Mouse (Mus musculus) liver, postnatal 0 days (tissue): ENCODE measurements around the gene Ndel1. TPM values are rescaled to one million over a fixed set of nuclear protein-coding genes. Genes with fewer than 3 reads are reported as not detected.

Source experiments
- ATAC-seq: fragments of 200-750 bp; cut with Nextera tagmentation; 2 replicates; pipeline ENCODE4 v1.8.0; 2017; ENCODE audit warnings: mild to moderate bottlenecking, moderate library complexity
- DNase-seq: peaks from one replicate; pipeline ENCODE4 v3.0.0-alpha.2; 2016
- H3K27ac ChIP-seq: fragments of 300-500 bp; sonication (generic); 2 replicates; pipeline ENCODE4 v1.5.1; 2014; ENCODE audit warnings: antibody characterized with exemption, moderate library complexity, mild to moderate bottlenecking, low read depth
- H3K27me3 ChIP-seq: fragments of 300-500 bp; sonication (generic); 2 replicates; pipeline ENCODE4 v1.6.1; 2014; ENCODE audit warnings: low read length, control low read depth, mixed read lengths; ENCODE audit not compliant: insufficient read depth
- H3K36me3 ChIP-seq: fragments of 300-500 bp; sonication (generic); replicated peaks from 2 replicates; pipeline ENCODE4 v1.6.1; 2014; ENCODE audit warnings: mild to moderate bottlenecking, control low read depth, low read length, moderate library complexity, mixed read lengths; ENCODE audit not compliant: insufficient read depth
- H3K4me1 ChIP-seq: fragments of 300-500 bp; sonication (generic); 2 replicates; pipeline ENCODE4 v1.6.1; 2014; ENCODE audit warnings: antibody characterized with exemption, mild to moderate bottlenecking, control low read depth; ENCODE audit not compliant: insufficient read depth
- H3K4me2 ChIP-seq: fragments of 300-500 bp; sonication (generic); 2 replicates; pipeline ENCODE4 v1.6.1; 2014; ENCODE audit warnings: low read depth, mild to moderate bottlenecking, low read length, moderate library complexity, mixed read lengths
- H3K4me3 ChIP-seq: fragments of 300-500 bp; sonication (generic); 2 replicates; pipeline ENCODE4 v1.5.1; 2014; ENCODE audit warnings: low read depth, low read length
- H3K9ac ChIP-seq: fragments of 300-500 bp; sonication (generic); replicated peaks from 2 replicates; pipeline ENCODE4 v1.6.1; 2014; ENCODE audit warnings: mild to moderate bottlenecking, moderate library complexity
- H3K9me3 ChIP-seq: fragments of 300-500 bp; sonication (generic); 2 replicates; pipeline ENCODE4 v1.6.1; 2016; ENCODE audit warnings: mild to moderate bottlenecking, control low read depth, low read length, mixed read lengths
- CTCF ChIP-seq: sonication (generic); IDR thresholded peaks from 2 replicates; pipeline ENCODE4 v1.5.1; 2016; ENCODE audit warnings: antibody characterized with exemption, low read depth
- EP300 ChIP-seq: IDR thresholded peaks from 2 replicates; pipeline ENCODE4 v1.6.1; 2016; ENCODE audit warnings: antibody characterized with exemption, low read depth, mild to moderate bottlenecking
- WGBS: fragments of 180-500 bp; shearing (Covaris S2); extraction: QIAGEN DNeasy Blood & Tissue Kit; methylation state at CpG from one replicate; pipeline ENCODE4 v1.1.7; 2014; ENCODE audit not compliant: insufficient replicate concordance; 5-methylcytosine and 5-hydroxymethylcytosine counted together
- polyA plus RNA-seq: library from polyadenylated mRNA; unstranded; fragments of >200 nt; fragmentation: Nextera tagmentation; extraction: Ambion mirVana; gene quantifications from 2 replicates; pipeline ENCODE4 v1.2.1, GENCODE M21; 2015

The Ndel1 gene
- polyA plus RNA-seq, 1 experiment from 2014 or later: 32.8 TPM

GRCm38 (mm10) chr11:68822326-68822725 is 49.3 kb downstream of the Ndel1 start:
- no peaks in the 10 kb centered on the region for H3K4me1 ChIP-seq
- TF ChIP-seq EP300 (no peak), CTCF (no peak)
- no peak overlapping the region for H3K4me2 ChIP-seq
- no peaks in the 10 kb centered on the region for H3K9me3 ChIP-seq
- WGBS: 90% methylated on average over 15 of the region's 15 CpGs
- DNase-seq (no peak), ATAC-seq (no peak)
- no peaks in the 10 kb centered on the region for H3K27me3 ChIP-seq
- no peak overlapping the region for H3K9ac ChIP-seq
- no peak overlapping the region for H3K4me3 ChIP-seq
- H3K27ac ChIP-seq: no peak overlapping the region
- H3K36me3 ChIP-seq: peaks cover 32% of the 10 kb centered on the region

GRCm38 (mm10) chr11:68819226-68819805 is 52.3 kb downstream of the Ndel1 start:
- peaks cover 40% of the 10 kb centered on the region for H3K36me3 ChIP-seq
- no peaks in the 10 kb centered on the region for H3K9me3 ChIP-seq
- no peak overlapping the region for H3K4me3 ChIP-seq
- H3K27ac ChIP-seq: no peak overlapping the region
- H3K4me1 ChIP-seq: no peaks in the 10 kb centered on the region
- 89% methylated on average over 14 of the region's 14 CpGs for WGBS
- no peak for TF ChIP-seq CTCF
- no peak for TF ChIP-seq EP300
- DNase-seq (no peak), ATAC-seq (no peak)
- H3K27me3 ChIP-seq: no peaks in the 10 kb centered on the region
- H3K9ac ChIP-seq: no peak overlapping the region
- H3K4me2 ChIP-seq: no peak overlapping the region

DNA sequence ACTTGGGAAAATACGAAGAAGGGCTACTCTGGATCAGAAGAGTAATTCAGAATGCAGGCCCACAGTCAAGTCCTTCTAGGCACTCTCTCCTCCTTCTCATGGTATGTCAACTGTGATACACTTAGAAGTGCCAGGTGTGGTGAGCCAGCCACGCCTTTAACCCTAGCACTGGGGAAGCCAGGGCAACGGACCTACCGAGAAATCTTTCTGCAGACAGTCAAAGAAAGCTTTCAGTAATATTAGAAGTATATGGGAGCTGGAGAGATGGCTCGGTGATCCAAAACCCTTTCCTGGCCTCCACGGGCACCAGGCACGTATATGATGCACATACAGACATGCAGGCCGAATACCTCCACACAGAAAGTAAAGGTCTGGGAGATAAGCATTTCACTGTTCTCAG is 53.2 kb downstream of the Ndel1 start:
- Histone ChIP-seq H3K27me3 (no peaks in the 10 kb centered on the region), H3K4me3 (no peak overlapping the region), H3K4me1 (no peaks in the 10 kb centered on the region), H3K9ac (no peak overlapping the region), H3K27ac (no peak overlapping the region), H3K9me3 (no peaks in the 10 kb centered on the region), H3K36me3 (peaks cover 42% of the 10 kb centered on the region), H3K4me2 (no peak overlapping the region)
- no peak for ATAC-seq
- TF ChIP-seq EP300: no peak
- no peak for TF ChIP-seq CTCF
- DNase-seq: no peak
- 88% methylated on average over 8 of the region's 8 CpGs for whole genome bisulfite sequencing

DNA sequence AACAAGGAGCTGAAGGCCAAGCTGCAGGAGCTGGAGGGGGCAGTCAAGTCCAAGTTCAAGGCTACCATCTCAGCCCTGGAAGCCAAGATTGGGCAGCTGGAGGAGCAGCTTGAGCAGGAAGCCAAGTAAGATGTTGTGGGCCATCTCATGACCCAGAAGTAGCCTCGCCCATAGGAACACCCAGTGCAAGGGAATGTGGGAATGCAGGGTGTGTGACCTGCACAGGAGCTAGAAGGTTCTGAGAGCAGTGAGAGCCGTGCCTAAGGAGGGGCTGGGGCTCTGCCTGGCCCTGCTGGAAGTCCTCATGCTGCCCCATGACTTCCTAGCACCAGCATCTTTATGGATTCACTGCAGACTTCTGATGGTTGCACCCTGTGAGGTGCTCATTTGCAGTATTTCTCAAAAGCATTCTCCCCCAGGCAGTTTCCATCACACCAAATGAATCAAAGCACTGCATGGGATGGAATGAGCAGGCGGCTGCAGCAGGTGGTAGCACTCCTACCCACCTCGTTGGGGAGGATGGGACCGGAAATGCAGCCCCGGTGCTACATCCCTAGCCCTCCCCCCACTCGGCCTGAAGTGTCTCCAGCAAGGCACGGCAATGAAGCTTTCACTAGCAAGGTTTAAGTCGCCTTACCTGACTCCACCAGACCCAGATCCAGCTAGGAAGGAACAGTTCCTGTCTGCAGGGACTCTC is 59.6 kb downstream of the Ndel1 start:
- no peak overlapping the region for H3K9ac ChIP-seq
- peaks cover 56% of the 10 kb centered on the region for H3K36me3 ChIP-seq
- no peak for ATAC-seq

DNA sequence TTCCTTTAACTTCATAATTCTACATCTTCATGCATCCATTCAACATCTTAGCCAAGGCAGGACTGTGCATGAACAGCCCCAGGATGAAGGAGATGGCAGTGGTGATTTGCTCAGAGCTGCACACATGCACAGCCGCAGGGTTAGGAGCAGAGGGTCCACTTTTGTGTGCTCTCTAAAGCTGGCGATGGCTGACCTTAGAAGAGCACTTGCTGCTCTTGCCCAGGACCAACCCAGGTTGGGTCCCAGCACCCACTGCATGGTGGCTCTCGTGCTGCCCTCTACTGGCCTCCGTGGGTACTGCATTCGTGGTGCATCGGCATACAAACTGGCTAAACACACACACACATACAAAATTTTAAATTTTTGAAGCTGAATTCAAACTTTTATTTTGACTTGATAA is 63.9 kb downstream of the Ndel1 start:
- Histone ChIP-seq H3K4me1 (no peaks in the 10 kb centered on the region), H3K4me3 (no peak overlapping the region), H3K9ac (no peak overlapping the region), H3K27me3 (no peaks in the 10 kb centered on the region), H3K36me3 (peaks cover 41% of the 10 kb centered on the region), H3K27ac (no peak overlapping the region), H3K9me3 (no peaks in the 10 kb centered on the region), H3K4me2 (no peak overlapping the region)
- DNase-seq (peak; percentile 86), ATAC-seq (0 out of 2 replicates have a peak, but pooled peaks have one; percentile 17)
- 32% methylated on average over 6 of the region's 6 CpGs for WGBS
- TF ChIP-seq EP300 (no peak), CTCF (peak; percentile 97)

More for the DNA sequence above, 59.6 kb downstream of the Ndel1 start:
- Histone ChIP-seq H3K4me3 (no peak overlapping the region), H3K4me1 (no peaks in the 10 kb centered on the region), H3K4me2 (no peak overlapping the region), H3K27ac (no peak overlapping the region), H3K27me3 (no peaks in the 10 kb centered on the region), H3K9me3 (no peaks in the 10 kb centered on the region)
- no peak for DNase-seq
- WGBS: 83% methylated on average over 9 of the region's 9 CpGs
- TF ChIP-seq CTCF: no peak
- no peak for TF ChIP-seq EP300

DNA sequence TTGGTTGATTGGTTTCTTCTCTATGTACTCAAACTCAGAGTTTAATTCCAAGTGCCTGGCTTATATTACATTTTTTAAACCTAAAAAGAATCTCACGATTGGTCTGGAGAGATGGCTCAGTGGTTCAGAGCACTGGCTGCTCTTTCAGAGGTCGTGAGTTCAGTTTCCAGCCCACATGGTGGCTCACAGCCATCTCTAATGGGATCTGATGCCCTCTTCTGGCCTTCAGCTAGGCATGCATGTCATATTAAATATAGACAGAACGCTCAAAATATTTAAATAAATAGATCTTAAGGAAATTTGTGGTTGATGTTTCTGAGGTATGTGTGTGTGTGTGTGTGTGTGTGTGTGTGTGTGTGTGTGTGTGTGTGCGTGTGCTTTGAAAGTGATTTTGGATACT is 66.5 kb downstream of the Ndel1 start:
- no peak for ATAC-seq
- no peak overlapping the region for H3K4me3 ChIP-seq
- TF ChIP-seq EP300 (no peak), CTCF (peak; percentile 54)
- no peaks in the 10 kb centered on the region for H3K4me1 ChIP-seq
- no peaks in the 10 kb centered on the region for H3K27me3 ChIP-seq
- no peak overlapping the region for H3K27ac ChIP-seq
- peaks cover 35% of the 10 kb centered on the region for H3K36me3 ChIP-seq
- no peak overlapping the region for H3K4me2 ChIP-seq
- DNase-seq: no peak
- 55% methylated on average over 4 of the region's 4 CpGs for WGBS
- H3K9ac ChIP-seq: no peak overlapping the region
- no peaks in the 10 kb centered on the region for H3K9me3 ChIP-seq
